30 mouse cellular contexts compared by ENCODE assay signal in the genomic region with DNA sequence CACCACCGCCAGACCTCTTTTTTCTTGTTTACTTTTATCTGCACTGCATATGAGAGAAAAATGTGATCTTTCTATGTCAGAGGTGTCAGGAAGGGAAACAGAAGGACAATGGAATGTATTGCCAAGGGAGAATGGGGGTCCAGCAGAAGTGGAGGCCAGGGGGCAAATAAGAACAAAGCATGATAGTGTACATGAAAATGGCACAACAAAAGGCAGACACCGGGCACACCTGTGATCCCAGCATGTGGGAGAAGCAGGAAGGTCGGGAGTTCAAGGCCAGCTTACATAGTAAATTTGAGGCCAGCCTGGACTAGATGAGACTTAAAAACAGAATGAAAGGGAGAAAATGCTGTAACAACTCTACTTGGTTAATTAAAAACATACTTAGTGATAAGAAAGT. TPM values are rescaled to one million over a fixed set of nuclear protein-coding genes. Genes with fewer than 3 reads are reported as not detected.
DNase-seq lines count a peak whose midpoint lies in the region; ATAC-seq and TF ChIP-seq lines count a peak whose summit lies in the region.
"Had no signal": no experiment of that assay in that cellular context is flagged by ENCODE, and none has a peak within 500 bp of the region (broad histone marks: within the 10 kb centered on the region; RNA-seq: fewer than 3 reads in every experiment).

No protein-coding gene starts in this region.

- no peak for ATAC-seq in liver, embryonic 13.5 days (ENCODE audit: low read depth)
- ATAC-seq in liver, embryonic 11.5 days (replicated peaks; ENCODE audit: low FRiP score) = no peak
- no peak for ATAC-seq in liver, embryonic 15.5 days (ENCODE audit: insufficient read depth)
- ATAC-seq in lung, postnatal 0 days = no peak
- ATAC-seq: forebrain, embryonic 15.5 days; hindbrain, postnatal 0 days; inflammation-experienced regulatory T-cells, adult 6 months; intestine, embryonic 16.5 days had no signal

- H3K27ac ChIP-seq in liver, embryonic 13.5 days = peak overlapping the region; percentile 81
- H3K27ac ChIP-seq in liver, embryonic 11.5 days (ENCODE audit: low read depth, low read length) = no peak overlapping the region
- H3K27ac ChIP-seq in ES-Bruce4 (ENCODE audit: insufficient read depth, low read length) (peak overlapping the region; percentile 78), MEL (ENCODE audit: control insufficient read depth, low read depth, low read length) (peak overlapping the region; percentile 49)
- peak overlapping the region; percentile 49 for H3K27ac ChIP-seq in liver, embryonic 15.5 days (replicated peaks)
- H3K27ac ChIP-seq in lung, postnatal 0 days (ENCODE audit: low read length) = no peak overlapping the region
- H3K27ac ChIP-seq: embryonic facial prominence, embryonic 10.5 days; embryonic facial prominence, embryonic 13.5 days; forebrain, embryonic 12.5 days; forebrain, embryonic 15.5 days; heart, embryonic 15.5 days; hindbrain, embryonic 14.5 days; hindbrain, postnatal 0 days had no signal

- no peak for TF ChIP-seq CTCF in ES-Bruce4 (IDR thresholded peaks at IDR 0.05; ENCODE audit: low read depth, low read length)
- no peak for TF ChIP-seq CTCF in MEL (IDR thresholded peaks at IDR 0.05 in 2 of 3, conservative IDR thresholded peaks at IDR 0.05 in 1 of 3; ENCODE audit: control insufficient read depth in 1 of 3, insufficient read depth in 1 of 3, low read depth in 2 of 3, low read length in 3 of 3, poor library complexity in 1 of 3, severe bottlenecking in 1 of 3)
- no peak for TF ChIP-seq CTCF in lung, postnatal 0 days (IDR thresholded peaks at IDR 0.05)

- no peaks in the 10 kb centered on the region for H3K9me3 ChIP-seq in liver, embryonic 13.5 days (replicated peaks)
- no peaks in the 10 kb centered on the region for H3K9me3 ChIP-seq in liver, embryonic 11.5 days (ENCODE audit: control insufficient read depth, low read length)
- H3K9me3 ChIP-seq in ES-Bruce4 (replicated peaks; ENCODE audit: control insufficient read depth, insufficient read depth, low read length, poor library complexity, severe bottlenecking) = no peaks in the 10 kb centered on the region
- no peaks in the 10 kb centered on the region for H3K9me3 ChIP-seq in MEL (replicated peaks; ENCODE audit: insufficient read depth, low read length)
- no peaks in the 10 kb centered on the region for H3K9me3 ChIP-seq in liver, embryonic 15.5 days (replicated peaks)
- no peaks in the 10 kb centered on the region for H3K9me3 ChIP-seq in lung, postnatal 0 days (ENCODE audit: low read length)
- H3K9me3 ChIP-seq: embryonic facial prominence, embryonic 10.5 days; embryonic facial prominence, embryonic 13.5 days; forebrain, embryonic 12.5 days; forebrain, embryonic 15.5 days; heart, embryonic 12.5 days; heart, embryonic 15.5 days had no signal

- WGBS in liver, embryonic 13.5 days (ENCODE audit: insufficient replicate concordance) = 77% methylated on average over 3 of the region's 3 CpGs
- 67% methylated on average over 3 of the region's 3 CpGs for WGBS in liver, embryonic 11.5 days
- 67% methylated on average over 3 of the region's 3 CpGs for WGBS in liver, embryonic 15.5 days (ENCODE audit: insufficient replicate concordance)
- WGBS in lung, postnatal 0 days = 48% methylated on average over 3 of the region's 3 CpGs

- TF ChIP-seq EP300 in ES-Bruce4 (IDR thresholded peaks at IDR 0.05; ENCODE audit: insufficient read depth, low read depth, low read length) = peak; percentile 93
- no peak for TF ChIP-seq EP300 in MEL (IDR thresholded peaks at IDR 0.05; ENCODE audit: low read depth in 1 of 2, low read length in 2 of 2)
- TF ChIP-seq EP300 in lung, postnatal 0 days (IDR thresholded peaks at IDR 0.05) = no peak

- TF ChIP-seq POLR2A in ES-Bruce4 (IDR thresholded peaks at IDR 0.05; ENCODE audit: insufficient read depth, low read length) = no peak
- TF ChIP-seq POLR2A in MEL (IDR thresholded peaks at IDR 0.05; ENCODE audit: control insufficient read depth in 1 of 2, insufficient read depth in 1 of 2, low read depth in 1 of 2, low read length in 2 of 2, poor library complexity in 1 of 2) = no peak

- H3K36me3 ChIP-seq in liver, embryonic 13.5 days = peaks cover 69% of the 10 kb centered on the region
- peaks cover 13% of the 10 kb centered on the region; the same call in 1 of the 2 replicates for H3K36me3 ChIP-seq in liver, embryonic 11.5 days (ENCODE audit: control insufficient read depth, insufficient read depth, low read length)
- H3K36me3 ChIP-seq in ES-Bruce4 (ENCODE audit: control insufficient read depth, insufficient read depth, low read length, poor library complexity, severe bottlenecking) (no peaks in the 10 kb centered on the region), MEL (ENCODE audit: control insufficient read depth in 1 of 2, insufficient read depth in 2 of 2, low read length in 2 of 2) (peaks cover 0 to 12% of the 10 kb centered on the region in 2 experiments; a peak in 2 of 4 replicates)
- peaks cover 54% of the 10 kb centered on the region for H3K36me3 ChIP-seq in liver, embryonic 15.5 days (replicated peaks)
- 0 out of 2 replicates have a peak, but pooled peaks cover 5% of the 10 kb centered on the region for H3K36me3 ChIP-seq in lung, postnatal 0 days (ENCODE audit: insufficient read depth, low read length)

- no peak for DNase-seq in liver, embryonic 13.5 days
- DNase-seq in liver, embryonic 11.5 days (ENCODE audit: low spot score) = no peak
- DNase-seq in MEL (ENCODE audit: low read depth, low spot score) = no peak
- no peak for DNase-seq in lung, postnatal 0 days (ENCODE audit: low spot score)
- DNase-seq in kidney, postnatal 14 days = no peak
- DNase-seq in heart, postnatal 10 days = no peak
- DNase-seq: adrenal gland, postnatal 14 days; B cell, adult 2 months; cerebellum, adult 18-20 months; cerebellum, adult 9-10 months; cerebellum, postnatal 36 days; embryo, embryonic 11 days; gastrocnemius, postnatal 25 days; heart, adult 18-20 months; heart, postnatal 14 days; heart, postnatal 4 days had no signal

- H3K4me1 ChIP-seq in liver, embryonic 13.5 days (replicated peaks) = peaks cover 52% of the 10 kb centered on the region
- H3K4me1 ChIP-seq in liver, embryonic 11.5 days (replicated peaks; ENCODE audit: control insufficient read depth, insufficient read depth, low read length) = peaks cover 16% of the 10 kb centered on the region
- H3K4me1 ChIP-seq in ES-Bruce4 (ENCODE audit: control insufficient read depth, insufficient read depth, low read length) = peaks cover 21% of the 10 kb centered on the region
- H3K4me1 ChIP-seq in MEL (ENCODE audit: control insufficient read depth in 1 of 2, insufficient read depth in 2 of 2, low read length in 2 of 2) = peaks cover 15 to 16% of the 10 kb centered on the region in 2 experiments
- peaks cover 46% of the 10 kb centered on the region for H3K4me1 ChIP-seq in liver, embryonic 15.5 days (replicated peaks)
- no peaks in the 10 kb centered on the region; the same call in 1 of the 2 replicates for H3K4me1 ChIP-seq in lung, postnatal 0 days (ENCODE audit: insufficient read depth, low read depth, low read length)
- H3K4me1 ChIP-seq: embryonic facial prominence, embryonic 13.5 days; forebrain, embryonic 12.5 days; forebrain, embryonic 15.5 days; heart, embryonic 12.5 days; heart, embryonic 15.5 days had no signal

- TF ChIP-seq RAD21 in MEL (IDR thresholded peaks at IDR 0.05; ENCODE audit: low read depth, low read length) = no peak

- H3K79me2 ChIP-seq in MEL (ENCODE audit: control insufficient read depth, insufficient read depth, low read length, poor library complexity) = no peaks in the 10 kb centered on the region

- H3K9ac ChIP-seq in liver, embryonic 13.5 days = peak overlapping the region; percentile 43; the same call in 1 of the 2 replicates
- no peak overlapping the region for H3K9ac ChIP-seq in liver, embryonic 11.5 days (ENCODE audit: low read depth, low read length)
- no peak overlapping the region for H3K9ac ChIP-seq in ES-Bruce4 (ENCODE audit: low read depth, poor library complexity, severe bottlenecking)
- H3K9ac ChIP-seq in MEL (ENCODE audit: control insufficient read depth, low read depth, low read length, poor library complexity, severe bottlenecking) = no peak overlapping the region; the same call in 1 of the 2 replicates
- no peak overlapping the region for H3K9ac ChIP-seq in liver, embryonic 15.5 days
- H3K9ac ChIP-seq in lung, postnatal 0 days (replicated peaks; ENCODE audit: low read depth) = no peak overlapping the region
- H3K9ac ChIP-seq: embryonic facial prominence, embryonic 13.5 days; forebrain, embryonic 12.5 days; forebrain, embryonic 15.5 days; heart, embryonic 12.5 days; heart, embryonic 15.5 days; hindbrain, embryonic 14.5 days had no signal

- H3K4me2 ChIP-seq in liver, embryonic 13.5 days = peak overlapping the region; percentile 48; the same call in 1 of the 2 replicates
- no peak overlapping the region for H3K4me2 ChIP-seq in liver, embryonic 11.5 days
- no peak overlapping the region for H3K4me2 ChIP-seq in liver, embryonic 15.5 days
- H3K4me2 ChIP-seq in lung, postnatal 0 days (replicated peaks; ENCODE audit: low read depth, low read length) = no peak overlapping the region
- H3K4me2 ChIP-seq: embryonic facial prominence, embryonic 13.5 days; forebrain, embryonic 12.5 days; forebrain, embryonic 15.5 days; heart, embryonic 12.5 days; heart, embryonic 15.5 days; hindbrain, embryonic 14.5 days had no signal

- no peaks in the 10 kb centered on the region for H3K27me3 ChIP-seq in liver, embryonic 13.5 days
- no peaks in the 10 kb centered on the region for H3K27me3 ChIP-seq in liver, embryonic 11.5 days (replicated peaks; ENCODE audit: control insufficient read depth, insufficient read depth, low read length)
- H3K27me3 ChIP-seq in ES-Bruce4 (ENCODE audit: control insufficient read depth, insufficient read depth, low read length, poor library complexity, severe bottlenecking) = no peaks in the 10 kb centered on the region
- H3K27me3 ChIP-seq in MEL (ENCODE audit: control insufficient read depth in 1 of 2, insufficient read depth in 2 of 2, low read length in 2 of 2) = no peaks in the 10 kb centered on the region
- H3K27me3 ChIP-seq in liver, embryonic 15.5 days = no peaks in the 10 kb centered on the region
- no peaks in the 10 kb centered on the region for H3K27me3 ChIP-seq in lung, postnatal 0 days (replicated peaks; ENCODE audit: insufficient read depth, low read length)
- H3K27me3 ChIP-seq: CH12.LX; embryonic facial prominence, embryonic 13.5 days; forebrain, embryonic 12.5 days; forebrain, embryonic 15.5 days; heart, embryonic 12.5 days; heart, embryonic 15.5 days had no signal

- no peak overlapping the region for H3K4me3 ChIP-seq in liver, embryonic 13.5 days (replicated peaks)
- no peak overlapping the region for H3K4me3 ChIP-seq in liver, embryonic 11.5 days (ENCODE audit: low read depth, low read length)
- H3K4me3 ChIP-seq in ES-Bruce4 (ENCODE audit: low read depth, low read length) (no peak overlapping the region), MEL (ENCODE audit: control insufficient read depth in 1 of 2, insufficient read depth in 1 of 2, low read depth in 2 of 2, low read length in 2 of 2) (no peak overlapping the region)
- H3K4me3 ChIP-seq in liver, embryonic 15.5 days (replicated peaks) = no peak overlapping the region
- H3K4me3 ChIP-seq in lung, postnatal 0 days (ENCODE audit: low read depth, low read length) = no peak overlapping the region
- H3K4me3 ChIP-seq: embryonic facial prominence, embryonic 10.5 days; embryonic facial prominence, embryonic 13.5 days; erythroblast, embryonic 14.5 days; forebrain, embryonic 12.5 days; forebrain, embryonic 15.5 days; heart, embryonic 12.5 days; heart, embryonic 15.5 days had no signal

- intact Hi-C loops in heart, postnatal 10 days (cut with DNase I) = no loop called here

RNA-seq across cellular contexts. Expression of gene Max, which starts 43.1 kb away (rescaled TPM):
- 9.1 and 10.3 TPM in 2 replicates for polyA plus RNA-seq in liver, embryonic 13.5 days (2015; fragmentation: Nextera tagmentation; extraction: Ambion mirVana)
- 17.8 and 21.9 TPM in 2 replicates for polyA plus RNA-seq in liver, embryonic 11.5 days (2014; fragmentation: Nextera tagmentation; extraction: Ambion mirVana)
- polyA plus RNA-seq in ES-Bruce4 (2011; ENCODE audit: insufficient read depth, insufficient read length, low read depth, missing spikeins) (84.4 and 101 TPM in 2 replicates), MEL (2012; ENCODE audit: insufficient read depth in 1 of 2, insufficient read length in 2 of 2, low read depth in 1 of 2, low replicate concordance in 2 of 2, missing spikeins in 1 of 2) (100 to 1,000 TPM; 164 to 356 TPM)
- total RNA-seq in MEL (2012; rRNA removed) = 44.9 and 48.2 TPM in 2 replicates
- polyA plus RNA-seq in liver, embryonic 15.5 days (2015; fragmentation: Nextera tagmentation; extraction: Ambion mirVana) = 6.4 and 6.7 TPM in 2 replicates
- polyA plus RNA-seq in lung, postnatal 0 days (2015; fragmentation: Nextera tagmentation; extraction: Ambion mirVana) = 17.5 and 20.9 TPM in 2 replicates
- total RNA-seq in heart, postnatal 10 days (2021) = 10 to 100 TPM; 43.6 to 61.0 TPM

Comparison
In these comparisons a context has a peak if more than half of its experiments do, and no peak if none do; other contexts are left out.
1. H3K27ac ChIP-seq: peak in liver, embryonic 13.5 days (single experiment), ES-Bruce4 (single experiment), MEL (single experiment) and liver, embryonic 15.5 days (single experiment); none in liver, embryonic 11.5 days (single experiment) and lung, postnatal 0 days (single experiment).